Mouse (Mus musculus): ENCODE measurements around the gene Capn12.

Gene Capn12

GRCm38 (mm10) chr7:28881199-28881598 lies at the start of gene Capn12:
Gene Capn12 (plus strand): TSS chr7:28881422.
- DNase-seq: no peak

DNA sequence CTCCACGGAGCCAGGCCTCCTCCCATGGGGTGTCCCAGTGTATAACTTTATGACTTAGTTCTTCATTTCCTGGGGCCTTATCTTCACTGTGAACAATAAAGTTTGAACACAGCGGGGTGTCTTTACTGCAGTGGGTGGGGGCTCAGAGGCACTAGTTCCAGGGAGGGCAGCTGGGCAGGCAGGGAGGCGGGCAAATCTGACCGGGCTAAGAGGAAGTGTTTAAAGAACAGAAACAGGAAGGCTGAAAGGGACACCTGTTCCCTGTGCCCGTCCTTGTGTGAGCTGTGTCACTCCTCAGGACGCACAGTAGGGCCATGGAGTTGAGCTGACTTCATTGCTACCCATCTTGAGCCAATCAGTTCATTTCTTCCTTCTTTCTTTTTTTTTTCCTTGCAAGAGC lies 49.1 kb upstream of the Capn12 start:
- no peak for DNase-seq

DNA sequence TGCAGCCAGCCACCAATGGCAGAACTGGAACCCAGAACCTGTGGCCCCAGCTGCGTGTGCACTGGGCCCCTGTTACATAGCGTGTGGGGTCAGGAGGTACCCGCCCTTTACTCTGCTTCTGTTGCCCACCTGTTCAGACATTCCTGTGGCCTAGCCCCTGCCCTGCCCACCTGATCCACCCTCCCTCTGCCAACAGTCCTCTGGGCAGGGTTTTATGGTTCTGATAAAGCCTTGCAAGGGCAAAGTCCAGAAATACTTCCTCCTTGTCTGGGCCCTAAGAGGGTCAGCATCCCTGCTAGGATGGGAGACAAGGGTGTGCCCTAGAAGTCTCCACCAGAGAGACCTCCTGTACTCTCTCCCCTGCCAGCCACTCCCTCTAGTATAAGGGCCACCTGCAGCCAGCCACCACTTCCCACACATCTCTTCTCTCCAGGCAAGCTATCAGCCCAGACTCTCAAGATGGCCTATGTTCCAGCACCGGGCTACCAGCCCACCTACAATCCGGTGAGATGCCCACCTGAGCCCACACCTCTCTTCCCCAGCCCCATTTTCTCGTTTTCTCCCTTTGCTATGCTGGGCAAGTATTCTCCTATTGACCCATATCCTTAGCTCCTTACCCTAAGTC lies 47.4 kb upstream of the Capn12 start, which contains the start of gene Lgals4:
Lgals4 (plus strand) TSS at position 132 of the 625 bp plus-strand sequence.
- DNase-seq: no peak

DNA sequence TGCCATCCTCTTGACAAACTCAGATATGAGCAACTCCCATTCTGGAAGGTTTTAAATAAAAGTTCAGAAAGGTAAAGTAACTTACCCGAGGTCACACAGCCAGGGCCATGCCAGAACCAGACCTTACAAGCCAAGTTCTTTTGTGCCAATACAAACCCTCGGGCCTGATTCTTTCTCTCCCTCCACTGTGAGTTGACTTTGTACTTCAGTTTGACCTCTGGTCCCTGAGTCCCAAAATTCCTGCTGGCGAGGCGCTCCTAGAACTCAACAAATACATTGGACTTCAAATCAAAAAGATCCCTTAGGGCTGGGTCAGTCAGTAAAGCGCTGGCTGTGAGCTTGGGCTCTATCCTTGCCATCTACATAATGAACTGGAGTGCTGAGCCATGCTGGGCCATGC lies 44.3 kb upstream of the Capn12 start:
- peak in 1 of 2 experiments; percentile 58 for DNase-seq

GRCm38 (mm10) chr7:28838331-28838730 lies 42.9 kb upstream of the Capn12 start:
- no peak for DNase-seq

- no peak for DNase-seq
These were observed 33.9 kb upstream of the Capn12 start for GRCm38 (mm10) chr7:28847273-28847672.

DNA sequence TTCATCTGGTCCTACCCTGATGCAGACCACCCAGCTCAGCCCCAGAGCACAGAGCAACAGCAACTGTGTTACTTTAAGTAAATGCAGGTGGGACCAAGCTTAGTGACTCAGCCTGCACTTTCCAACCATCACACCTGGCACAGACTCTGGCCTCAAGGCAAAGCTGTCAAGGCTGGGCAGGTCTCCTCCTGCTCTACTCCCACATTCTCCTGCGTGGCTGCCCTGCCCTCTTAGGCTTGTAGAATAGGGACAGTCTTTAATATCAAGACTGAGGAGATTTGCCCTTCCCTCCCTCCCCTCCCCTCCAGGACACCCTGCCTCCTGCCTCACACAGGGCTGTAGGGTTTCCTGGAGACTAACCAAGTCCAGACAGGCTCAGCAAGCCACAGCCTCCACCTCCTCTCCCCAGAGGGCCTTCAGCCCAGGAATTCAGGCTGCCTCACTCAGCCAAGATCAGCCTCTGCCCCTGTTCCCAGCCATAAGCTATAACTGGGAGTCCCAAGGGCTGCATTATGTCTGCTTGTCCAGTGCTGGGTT lies 31.5 kb upstream of the Capn12 start:
- no peak for DNase-seq

DNA sequence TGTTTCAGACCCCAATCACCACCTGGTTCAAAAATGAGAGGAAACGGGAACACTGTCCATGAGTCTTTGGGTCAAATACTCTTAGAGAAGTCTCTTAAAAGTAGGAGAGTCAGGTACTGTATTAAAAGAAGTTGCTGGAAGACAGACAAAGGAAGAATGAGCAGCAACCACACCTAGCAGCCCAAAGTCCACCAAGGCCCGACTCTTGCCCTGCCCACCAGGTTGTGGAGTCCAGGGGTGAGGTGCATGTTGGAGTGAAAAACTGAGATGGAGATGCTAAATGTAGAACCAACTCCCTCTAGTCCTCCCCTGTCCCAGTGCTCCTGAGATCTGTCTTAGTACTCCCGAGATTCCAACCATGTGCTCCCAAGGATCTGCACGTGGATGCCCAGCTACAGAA lies 30.6 kb upstream of the Capn12 start:
- DNase-seq: no peak

- DNase-seq: no peak
These were observed 21.3 kb upstream of the Capn12 start for GRCm38 (mm10) chr7:28859953-28860352.

GRCm38 (mm10) chr7:28860898-28861297 lies 20.3 kb upstream of the Capn12 start:
- DNase-seq: no peak

DNA sequence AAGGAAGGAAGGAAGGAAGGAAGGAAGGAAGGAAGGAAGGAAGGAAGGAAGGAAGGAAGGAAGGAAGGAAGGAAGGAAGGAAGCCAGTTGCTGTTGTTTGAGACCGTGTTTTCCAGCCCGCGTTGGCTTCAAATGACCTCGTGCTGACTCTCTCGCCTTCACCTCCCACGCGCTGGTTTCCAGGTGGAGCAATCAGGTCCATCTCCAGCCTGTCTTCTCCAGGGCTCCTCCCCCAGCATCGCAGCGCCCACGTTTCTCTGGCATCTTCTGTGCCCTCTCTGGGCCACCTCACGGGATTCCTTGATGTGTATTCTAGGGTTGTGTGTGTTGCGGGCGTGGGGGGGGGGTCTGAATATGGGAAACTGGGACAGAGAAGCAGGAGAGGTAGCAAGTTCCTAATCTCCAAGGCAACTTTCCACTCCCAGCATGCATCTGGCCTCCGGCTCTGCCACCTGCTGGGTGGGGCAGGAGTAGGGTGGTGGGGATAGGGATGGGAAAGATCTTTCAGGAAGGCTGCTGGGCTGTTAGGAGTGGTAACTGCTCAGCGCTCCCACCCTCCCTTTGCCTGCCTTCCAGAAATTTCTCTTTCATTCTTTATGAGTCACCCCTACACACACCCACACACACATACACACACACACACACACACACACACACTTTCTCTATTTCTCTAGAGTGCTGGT lies 18.3 kb upstream of the Capn12 start:
- no peak for DNase-seq

- no peak for DNase-seq
These were observed 17.7 kb upstream of the Capn12 start, which contains the start of gene Lgals7 for GRCm38 (mm10) chr7:28863540-28863939. Gene Lgals7 (plus strand): TSS chr7:28863853.

- DNase-seq: no peak
These were observed 16.9 kb upstream of the Capn12 start for GRCm38 (mm10) chr7:28864288-28864750.

DNA sequence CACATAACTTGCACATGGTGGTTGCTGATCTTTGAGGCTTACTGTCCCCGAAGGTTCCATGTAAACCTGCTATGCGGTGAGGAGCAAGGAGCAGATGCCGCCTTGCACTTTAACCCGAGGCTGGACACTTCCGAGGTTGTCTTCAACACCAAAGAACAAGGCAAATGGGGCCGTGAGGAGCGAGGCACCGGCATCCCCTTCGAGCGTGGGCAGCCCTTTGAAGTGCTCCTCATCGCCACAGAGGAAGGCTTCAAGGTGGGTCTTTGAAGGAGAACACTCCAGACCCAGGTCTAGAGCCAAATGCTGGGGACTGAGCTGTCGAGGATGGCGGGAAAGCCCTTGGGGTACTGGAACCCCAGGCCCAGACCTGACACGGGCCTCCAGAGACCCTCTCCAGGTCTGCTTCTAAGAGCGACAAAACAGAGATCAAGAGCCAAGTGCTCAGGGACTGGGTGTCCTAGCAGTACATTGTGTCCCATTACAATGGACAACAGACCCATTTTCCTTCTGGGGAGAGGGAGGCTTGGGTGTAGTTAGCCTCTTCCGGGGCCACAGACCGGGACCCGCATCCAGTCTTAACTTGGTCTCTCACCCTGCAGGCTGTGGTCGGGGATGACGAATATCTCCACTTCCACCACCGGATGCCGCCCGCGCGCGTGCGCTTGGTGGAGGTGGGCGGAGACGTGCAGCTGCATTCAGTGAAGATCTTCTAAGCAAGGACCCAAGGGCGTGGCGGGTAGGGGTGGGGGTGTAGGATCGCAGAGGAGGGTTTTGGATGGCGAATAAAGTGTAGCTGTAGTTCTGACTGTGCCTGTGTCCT lies 15.5 kb upstream of the Capn12 start:
- peak; percentile 77 to 88 for DNase-seq

DNA sequence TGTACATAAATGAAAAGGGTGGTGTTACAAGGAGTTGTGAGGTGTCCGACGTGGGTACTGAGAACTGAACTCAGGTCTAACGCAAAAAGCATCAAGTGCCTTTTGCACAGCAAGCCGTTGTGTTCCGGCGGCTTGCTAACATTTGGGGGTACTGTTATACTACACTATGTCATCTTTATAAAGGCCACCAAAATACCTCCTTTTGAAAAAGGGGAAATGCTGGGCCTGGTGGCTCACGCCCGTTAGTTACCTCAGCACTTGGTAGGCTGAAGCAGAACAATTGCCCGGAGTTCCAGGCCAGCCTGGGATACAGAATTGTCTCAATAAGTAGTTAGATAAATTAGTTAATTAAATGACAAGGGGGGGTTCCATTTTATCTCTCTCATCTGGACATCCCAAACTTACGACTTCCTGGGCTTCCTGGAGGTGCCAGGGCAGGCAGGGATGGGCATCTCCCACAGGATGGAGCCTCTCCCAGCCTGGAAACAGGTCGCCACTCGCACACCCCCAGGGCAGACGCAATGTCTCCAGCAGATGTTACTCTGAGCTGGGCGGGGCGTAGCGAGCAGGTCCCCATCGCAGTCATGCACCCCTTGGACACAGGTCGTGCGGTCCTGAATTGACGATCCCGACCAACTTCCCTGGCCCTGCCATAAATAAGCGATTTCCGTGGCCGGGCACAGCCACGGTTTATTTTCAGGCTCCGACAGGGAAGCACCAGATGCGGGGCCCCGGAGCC lies 14.3 kb upstream of the Capn12 start:
- DNase-seq: no peak

DNA sequence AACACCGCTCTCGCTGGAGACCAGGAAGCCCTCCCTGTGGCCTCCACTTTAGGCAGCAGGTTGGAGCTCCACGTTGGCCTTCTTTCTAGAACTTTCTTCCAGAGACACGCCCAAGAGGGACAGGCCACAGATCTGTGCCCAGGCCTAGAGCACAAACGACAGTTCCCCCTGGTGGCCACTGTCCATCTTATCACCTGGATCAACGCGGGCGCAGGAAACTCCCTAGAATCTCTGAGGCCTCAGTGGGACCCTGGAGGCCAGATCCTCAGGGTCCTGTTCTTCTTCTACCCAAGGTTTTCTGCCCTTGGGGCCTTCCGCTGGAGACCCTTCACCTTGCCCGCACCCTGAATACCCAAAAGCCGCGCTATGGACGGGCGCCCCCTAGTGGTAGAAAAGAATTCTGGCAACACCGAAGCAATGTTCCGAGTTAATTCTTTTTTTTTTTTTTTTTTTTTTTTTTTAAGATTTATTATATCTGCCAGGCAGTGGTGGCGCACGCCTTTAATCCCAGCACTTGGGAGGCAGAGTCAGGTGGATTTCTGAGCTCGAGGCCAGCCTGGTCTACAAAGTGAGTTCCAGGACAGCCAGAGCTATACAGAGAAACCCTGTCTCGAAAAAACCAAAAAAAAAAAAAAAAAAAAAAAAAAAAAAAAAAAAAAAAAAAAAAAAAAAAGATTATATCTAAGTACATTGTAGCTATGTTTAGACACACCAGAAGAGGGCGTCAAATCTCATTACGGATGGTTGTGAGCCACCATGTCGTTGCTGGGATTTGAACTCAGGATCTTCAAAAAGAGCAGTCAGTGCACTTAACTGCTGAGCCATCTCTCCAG lies 13.5 kb upstream of the Capn12 start:
- DNase-seq: peak; percentile 85 to 87

DNA sequence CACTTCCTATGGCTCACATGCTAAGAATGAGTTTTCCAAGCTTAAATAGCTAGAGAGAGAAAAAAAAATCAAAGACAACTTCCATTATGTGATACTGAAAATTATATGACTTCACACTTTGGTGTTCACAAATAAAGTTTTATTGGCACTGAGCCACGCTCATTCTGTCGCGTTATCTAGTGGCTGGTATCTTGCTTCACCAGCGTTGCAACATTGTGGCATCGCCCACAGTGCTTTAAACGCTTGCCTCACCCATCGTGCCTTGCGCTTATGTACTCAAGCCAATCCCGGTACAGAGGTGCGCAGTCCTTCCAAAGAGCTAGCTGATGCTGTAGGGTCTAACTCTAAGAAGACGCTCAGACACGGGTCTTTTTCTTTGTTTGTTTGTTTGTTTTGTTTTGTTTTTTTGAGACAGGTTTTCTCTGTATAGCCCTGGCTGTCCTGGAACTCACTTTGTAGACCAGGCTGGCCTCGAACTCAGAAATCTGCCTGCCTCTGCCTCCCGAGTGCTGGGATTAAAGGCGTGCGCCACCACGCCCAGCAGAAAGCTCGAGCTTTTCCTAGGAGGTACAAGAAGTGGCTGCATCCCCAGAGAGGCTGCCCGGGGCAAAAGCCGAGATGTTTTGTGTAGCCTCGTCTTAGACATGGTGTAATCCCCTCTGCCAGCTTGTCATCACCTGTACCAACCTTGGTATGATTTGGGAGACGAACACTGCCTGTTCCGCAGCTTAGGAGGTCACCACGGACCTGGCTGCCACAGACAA lies 10.1 kb upstream of the Capn12 start:
- no peak for DNase-seq

- DNase-seq: no peak
These were observed 6.7 kb upstream of the Capn12 start for GRCm38 (mm10) chr7:28874565-28874964.

- no peak for DNase-seq
These were observed 5.1 kb upstream of the Capn12 start for GRCm38 (mm10) chr7:28876099-28876498.

DNA sequence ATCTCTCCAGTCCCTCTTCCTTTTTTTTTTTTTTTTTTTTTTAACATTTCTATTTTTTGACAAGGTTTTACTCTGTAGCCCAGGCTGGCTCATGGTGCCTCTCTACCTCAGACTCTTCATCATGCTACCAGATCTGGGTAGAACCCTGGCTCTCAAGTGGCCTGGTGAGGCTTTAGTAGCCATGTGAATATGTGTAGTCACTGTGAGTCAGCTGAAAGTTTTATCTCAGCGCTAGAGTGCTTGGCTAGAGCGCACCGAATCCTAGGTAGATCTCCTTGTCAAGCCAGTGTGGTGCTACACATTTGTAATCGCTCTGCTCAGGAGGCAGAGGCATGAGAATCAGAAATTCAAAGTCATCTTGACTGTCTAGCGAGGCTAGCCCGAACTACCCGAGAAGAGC lies 4.1 kb upstream of the Capn12 start:
- no peak for DNase-seq

DNA sequence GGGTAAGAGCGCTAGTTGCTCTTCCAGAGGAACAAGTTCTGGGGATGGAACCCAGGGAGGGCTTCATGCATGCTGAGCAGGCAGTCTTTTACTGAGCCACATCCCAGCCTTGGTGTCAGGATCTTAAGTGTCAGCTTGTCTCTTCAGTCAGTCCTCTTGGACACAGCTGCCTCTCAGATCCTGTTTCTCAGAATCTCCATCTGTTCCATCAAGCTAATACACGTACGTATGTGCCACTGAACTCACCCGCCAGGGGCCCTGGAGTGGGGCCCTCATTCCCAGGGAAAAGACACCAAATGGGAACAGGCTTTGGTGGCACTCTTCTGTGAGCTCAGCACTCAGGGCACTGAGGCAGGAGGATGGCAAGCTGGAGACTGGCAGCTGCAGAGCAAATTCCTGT lies 3.4 kb upstream of the Capn12 start:
- DNase-seq: no peak
